Mouse (Mus musculus): Measurements from ENCODE around the gene Cul9. TPM values are rescaled to one million over a fixed set of nuclear protein-coding genes. Genes with fewer than 3 reads are reported as not detected.

Gene Cul9
- polyA plus RNA-seq, 1 experiment from 2014 or later, result 3.7 TPM

DNA sequence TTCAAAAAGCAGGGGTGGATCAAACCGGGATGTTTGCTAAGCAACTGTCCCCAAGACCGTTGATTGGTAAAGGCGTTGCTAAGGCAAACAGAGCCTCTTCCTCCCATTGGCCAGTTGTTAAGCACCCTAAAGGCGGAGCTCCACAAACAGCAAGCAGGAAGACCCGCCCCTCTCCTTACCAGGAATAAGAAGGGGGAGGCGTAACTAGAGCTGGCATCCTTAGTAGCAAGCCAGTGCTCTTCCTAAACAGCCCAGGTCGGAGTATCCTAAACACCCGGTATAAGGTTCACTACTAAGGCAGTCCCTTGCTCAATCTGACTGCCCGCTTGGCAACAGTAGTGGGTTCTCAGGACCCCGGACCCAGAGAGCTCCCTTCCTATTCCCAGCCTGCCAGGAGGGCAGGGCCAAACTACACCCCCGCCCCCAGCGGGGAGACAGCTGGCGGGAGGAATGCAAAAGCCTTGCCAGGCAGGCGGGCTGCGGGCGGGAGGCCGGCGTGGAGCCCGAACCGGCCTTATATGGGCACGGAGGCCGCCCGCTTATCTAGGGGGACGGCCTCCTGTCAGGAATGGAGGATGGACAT lies 6.7 kb upstream of the Cul9 start:
- Histone ChIP-seq H3K9ac (replicated peaks; ENCODE audit: low read length) (peak overlapping the region; percentile 23), H3K27ac (replicated peaks; ENCODE audit: low read depth, low read length) (0 out of 2 replicates have a peak overlapping the region, but pooled peaks have one; percentile 20), H3K4me1 (ENCODE audit: control insufficient read depth, insufficient read depth, low read length) (peaks cover 12% of the 10 kb centered on the region), H3K36me3 (replicated peaks; ENCODE audit: control insufficient read depth, insufficient read depth, low read depth, low read length) (peaks cover 10% of the 10 kb centered on the region), H3K9me3 (replicated peaks; ENCODE audit: control insufficient read depth, low read length) (no peaks in the 10 kb centered on the region), H3K4me2 (ENCODE audit: low read depth, low read length) (peak overlapping the region; percentile 87), H3K4me3 (ENCODE audit: low read depth, low read length) (peak overlapping the region; percentile 99), H3K27me3 (ENCODE audit: control insufficient read depth, insufficient read depth, low read length) (no peaks in the 10 kb centered on the region)
- WGBS, result 1% methylated on average over 24 of the region's 24 CpGs
- ATAC-seq (replicated peaks; ENCODE audit: insufficient number of reproducible peaks, low FRiP score, low TSS enrichment, low read depth) (peak; percentile 56), DNase-seq (ENCODE audit: low spot score) (peak; percentile 95)

DNA sequence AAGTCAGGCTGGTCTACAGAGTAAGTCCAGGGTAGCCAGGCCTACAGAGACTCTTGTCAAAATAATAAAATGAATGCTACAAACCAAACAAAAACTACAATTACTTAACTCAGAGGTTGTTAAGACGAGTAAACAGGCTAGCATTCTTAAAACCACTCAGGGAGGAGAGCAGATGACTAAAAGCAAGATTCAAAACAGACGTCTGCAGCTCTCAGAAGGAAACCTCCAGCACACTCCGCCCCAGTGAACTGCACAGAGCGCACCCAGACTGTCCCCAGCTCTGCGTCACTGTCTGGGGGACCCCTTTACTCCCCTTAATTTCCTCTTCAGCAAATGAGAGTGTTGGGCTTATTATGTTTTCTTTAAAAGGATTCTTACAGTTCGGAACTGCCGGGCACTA lies 6.0 kb upstream of the Cul9 start:
- Histone ChIP-seq H3K36me3 (replicated peaks; ENCODE audit: control insufficient read depth, insufficient read depth, low read depth, low read length) (peaks cover 10% of the 10 kb centered on the region), H3K4me1 (ENCODE audit: control insufficient read depth, insufficient read depth, low read length) (peaks cover 12% of the 10 kb centered on the region), H3K27me3 (ENCODE audit: control insufficient read depth, insufficient read depth, low read length) (no peaks in the 10 kb centered on the region), H3K27ac (replicated peaks; ENCODE audit: low read depth, low read length) (no peak overlapping the region), H3K4me3 (ENCODE audit: low read depth, low read length) (no peak overlapping the region; the same call in 1 of the 2 replicates), H3K9me3 (replicated peaks; ENCODE audit: control insufficient read depth, low read length) (no peaks in the 10 kb centered on the region), H3K4me2 (ENCODE audit: low read depth, low read length) (no peak overlapping the region; the same call in 1 of the 2 replicates), H3K9ac (replicated peaks; ENCODE audit: low read length) (no peak overlapping the region)
- no peak for DNase-seq (ENCODE audit: low spot score)
- WGBS, result 81% methylated on average over 7 of the region's 7 CpGs
- no peak for ATAC-seq (replicated peaks; ENCODE audit: insufficient number of reproducible peaks, low FRiP score, low TSS enrichment, low read depth)

DNA sequence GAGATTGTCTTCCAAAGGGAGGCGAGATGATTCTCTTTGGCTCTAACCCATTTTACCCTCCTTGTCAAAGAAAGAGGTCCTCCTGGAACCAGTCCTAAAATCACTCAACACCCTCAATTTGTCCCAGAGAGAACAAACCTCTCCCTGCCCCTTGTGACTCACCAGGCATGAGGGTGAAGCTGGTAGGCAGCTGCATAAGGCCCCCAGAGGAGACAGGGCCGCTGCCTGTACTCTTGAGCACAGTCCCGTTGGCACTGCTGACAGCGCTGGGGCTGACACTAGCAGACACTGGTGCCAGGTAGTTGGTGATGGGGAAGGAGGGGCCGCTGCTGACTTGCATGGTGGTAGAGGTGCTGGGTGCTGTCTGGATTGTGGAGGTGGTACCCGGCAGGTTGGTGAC lies 5.2 kb upstream of the Cul9 start:
- DNase-seq (ENCODE audit: low spot score), result no peak
- Histone ChIP-seq H3K27me3 (ENCODE audit: control insufficient read depth, insufficient read depth, low read length) (no peaks in the 10 kb centered on the region), H3K4me3 (ENCODE audit: low read depth, low read length) (no peak overlapping the region), H3K27ac (replicated peaks; ENCODE audit: low read depth, low read length) (no peak overlapping the region), H3K4me1 (ENCODE audit: control insufficient read depth, insufficient read depth, low read length) (peaks cover 15% of the 10 kb centered on the region), H3K9me3 (replicated peaks; ENCODE audit: control insufficient read depth, low read length) (no peaks in the 10 kb centered on the region), H3K4me2 (ENCODE audit: low read depth, low read length) (no peak overlapping the region), H3K9ac (replicated peaks; ENCODE audit: low read length) (no peak overlapping the region), H3K36me3 (replicated peaks; ENCODE audit: control insufficient read depth, insufficient read depth, low read depth, low read length) (peaks cover 10% of the 10 kb centered on the region)
- 97% methylated on average over 6 of the region's 6 CpGs for WGBS
- no peak for ATAC-seq (replicated peaks; ENCODE audit: insufficient number of reproducible peaks, low FRiP score, low TSS enrichment, low read depth)

DNA sequence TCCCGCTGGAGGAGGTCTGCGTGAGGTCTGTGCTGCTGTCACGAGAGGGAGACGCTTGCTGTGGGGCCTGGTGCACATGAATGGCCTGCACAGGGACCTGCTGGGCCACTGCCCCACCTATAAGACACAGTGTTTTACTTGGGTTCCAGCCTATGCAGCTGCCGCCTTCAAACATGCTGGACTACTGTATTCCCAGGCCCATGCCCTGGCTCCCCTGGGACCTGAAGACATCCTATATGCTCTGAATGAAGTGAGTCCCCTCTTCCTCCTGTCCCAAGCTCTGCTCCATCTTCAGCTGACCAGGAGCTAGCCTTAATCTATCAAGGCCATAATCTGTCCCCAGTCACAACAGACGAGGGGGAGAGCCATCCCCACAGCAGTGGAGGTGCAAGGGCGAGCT lies 4.7 kb upstream of the Cul9 start:
- 93% methylated on average over 7 of the region's 7 CpGs for WGBS
- ATAC-seq (replicated peaks; ENCODE audit: insufficient number of reproducible peaks, low FRiP score, low TSS enrichment, low read depth) (no peak), DNase-seq (ENCODE audit: low spot score) (no peak)
- no peak overlapping the region for H3K4me3 ChIP-seq (ENCODE audit: low read depth, low read length)
- no peak overlapping the region for H3K4me2 ChIP-seq (ENCODE audit: low read depth, low read length)
- H3K9me3 ChIP-seq (replicated peaks; ENCODE audit: control insufficient read depth, low read length), result no peaks in the 10 kb centered on the region
- H3K36me3 ChIP-seq (replicated peaks; ENCODE audit: control insufficient read depth, insufficient read depth, low read depth, low read length), result peaks cover 10% of the 10 kb centered on the region
- H3K27me3 ChIP-seq (ENCODE audit: control insufficient read depth, insufficient read depth, low read length), result no peaks in the 10 kb centered on the region; the same call in 1 of the 2 replicates
- no peak overlapping the region for H3K9ac ChIP-seq (replicated peaks; ENCODE audit: low read length)
- H3K4me1 ChIP-seq (ENCODE audit: control insufficient read depth, insufficient read depth, low read length), result peaks cover 15% of the 10 kb centered on the region
- H3K27ac ChIP-seq (replicated peaks; ENCODE audit: low read depth, low read length), result no peak overlapping the region

DNA sequence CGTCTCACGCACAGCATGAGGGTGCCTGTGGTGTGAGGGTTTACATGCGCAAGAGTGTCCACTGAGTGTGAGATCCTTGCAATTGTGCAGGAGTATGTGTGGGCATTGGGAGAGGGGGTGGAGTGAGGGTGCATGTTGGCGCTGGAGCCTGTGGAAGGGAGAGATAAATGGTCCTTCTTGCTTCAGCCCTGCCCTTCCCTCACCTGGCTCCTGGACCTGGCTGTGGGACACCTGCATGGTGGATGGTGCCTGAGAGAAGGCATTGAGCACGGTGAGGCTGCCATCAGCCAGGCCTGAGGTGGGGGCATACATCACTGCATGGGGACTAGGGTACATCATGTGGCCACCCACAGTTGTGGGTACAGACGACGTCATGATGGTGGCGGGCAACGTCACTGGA lies 3.5 kb upstream of the Cul9 start:
- no peak for DNase-seq (ENCODE audit: low spot score)
- no peaks in the 10 kb centered on the region; the same call in 1 of the 2 replicates for H3K27me3 ChIP-seq (ENCODE audit: control insufficient read depth, insufficient read depth, low read length)

DNA sequence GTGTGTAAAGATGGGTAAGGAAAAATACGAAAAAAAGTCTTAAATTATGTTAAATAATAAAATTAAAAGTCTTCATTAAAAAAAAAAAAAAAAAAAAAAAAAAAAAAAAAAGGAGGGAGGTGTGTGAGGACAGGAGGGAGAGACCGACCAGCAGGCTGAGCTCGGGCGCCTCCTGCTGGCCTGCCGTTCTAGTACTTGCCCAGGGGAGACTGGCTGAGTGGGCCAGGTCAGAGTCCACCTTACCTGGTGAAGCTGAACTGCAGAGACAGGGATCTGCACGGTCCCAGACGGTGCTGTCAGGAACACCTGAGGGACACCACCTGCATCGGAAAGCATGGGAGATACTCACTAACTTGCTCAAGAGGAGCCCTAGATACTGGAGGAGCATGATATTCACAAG lies 3.0 kb upstream of the Cul9 start:
- H3K27ac ChIP-seq (replicated peaks; ENCODE audit: low read depth, low read length), result no peak overlapping the region
- peaks cover 15% of the 10 kb centered on the region for H3K4me1 ChIP-seq (ENCODE audit: control insufficient read depth, insufficient read depth, low read length)
- H3K4me3 ChIP-seq (ENCODE audit: low read depth, low read length), result no peak overlapping the region
- no peaks in the 10 kb centered on the region; the same call in 1 of the 2 replicates for H3K27me3 ChIP-seq (ENCODE audit: control insufficient read depth, insufficient read depth, low read length)
- no peak overlapping the region for H3K9ac ChIP-seq (replicated peaks; ENCODE audit: low read length)
- H3K36me3 ChIP-seq (replicated peaks; ENCODE audit: control insufficient read depth, insufficient read depth, low read depth, low read length), result peaks cover 10% of the 10 kb centered on the region
- 27% methylated on average over 8 of the region's 8 CpGs for WGBS
- no peak overlapping the region for H3K4me2 ChIP-seq (ENCODE audit: low read depth, low read length)
- no peaks in the 10 kb centered on the region for H3K9me3 ChIP-seq (replicated peaks; ENCODE audit: control insufficient read depth, low read length)
- ATAC-seq (replicated peaks; ENCODE audit: insufficient number of reproducible peaks, low FRiP score, low TSS enrichment, low read depth) (no peak), DNase-seq (ENCODE audit: low spot score) (peak; percentile 74)

More for the DNA sequence above, 3.5 kb upstream of the Cul9 start:
- Histone ChIP-seq H3K9me3 (replicated peaks; ENCODE audit: control insufficient read depth, low read length) (no peaks in the 10 kb centered on the region), H3K36me3 (replicated peaks; ENCODE audit: control insufficient read depth, insufficient read depth, low read depth, low read length) (peaks cover 10% of the 10 kb centered on the region), H3K4me3 (ENCODE audit: low read depth, low read length) (no peak overlapping the region), H3K9ac (replicated peaks; ENCODE audit: low read length) (no peak overlapping the region), H3K27ac (replicated peaks; ENCODE audit: low read depth, low read length) (no peak overlapping the region), H3K4me2 (ENCODE audit: low read depth, low read length) (no peak overlapping the region), H3K4me1 (ENCODE audit: control insufficient read depth, insufficient read depth, low read length) (peaks cover 15% of the 10 kb centered on the region)
- no peak for ATAC-seq (replicated peaks; ENCODE audit: insufficient number of reproducible peaks, low FRiP score, low TSS enrichment, low read depth)
- 91% methylated on average over 9 of the region's 9 CpGs for WGBS

DNA sequence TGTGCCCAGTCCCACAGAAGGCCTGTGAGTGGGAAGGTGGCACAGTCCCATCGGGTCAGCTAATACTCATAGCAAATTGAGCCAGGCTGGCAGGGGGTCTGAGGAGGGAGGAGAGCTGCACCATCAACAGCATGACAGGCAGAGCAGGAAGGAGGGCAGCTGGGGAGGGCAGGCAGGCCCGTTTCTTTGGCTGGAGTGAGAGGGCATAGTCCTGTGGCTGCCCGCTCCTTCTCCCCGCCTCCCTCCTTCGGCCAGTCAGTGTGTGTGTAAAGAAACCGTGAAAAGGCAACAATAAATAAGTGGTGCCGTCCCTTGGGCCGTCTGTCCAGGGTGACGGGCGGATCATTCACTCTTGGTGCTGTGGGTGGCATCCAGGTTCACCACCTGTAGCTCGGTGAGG lies 2.6 kb upstream of the Cul9 start:
- H3K4me3 ChIP-seq (ENCODE audit: low read depth, low read length), result no peak overlapping the region
- no peak overlapping the region for H3K27ac ChIP-seq (replicated peaks; ENCODE audit: low read depth, low read length)
- no peak overlapping the region for H3K4me2 ChIP-seq (ENCODE audit: low read depth, low read length)
- 52% methylated on average over 11 of the region's 11 CpGs for WGBS
- H3K9me3 ChIP-seq (replicated peaks; ENCODE audit: control insufficient read depth, low read length), result no peaks in the 10 kb centered on the region
- no peak overlapping the region for H3K9ac ChIP-seq (replicated peaks; ENCODE audit: low read length)
- DNase-seq (ENCODE audit: low spot score), result no peak
- H3K36me3 ChIP-seq (replicated peaks; ENCODE audit: control insufficient read depth, insufficient read depth, low read depth, low read length), result peaks cover 10% of the 10 kb centered on the region
- peaks cover 10% of the 10 kb centered on the region for H3K4me1 ChIP-seq (ENCODE audit: control insufficient read depth, insufficient read depth, low read length)
- ATAC-seq (replicated peaks; ENCODE audit: insufficient number of reproducible peaks, low FRiP score, low TSS enrichment, low read depth), result no peak
- no peaks in the 10 kb centered on the region; the same call in 1 of the 2 replicates for H3K27me3 ChIP-seq (ENCODE audit: control insufficient read depth, insufficient read depth, low read length)

DNA sequence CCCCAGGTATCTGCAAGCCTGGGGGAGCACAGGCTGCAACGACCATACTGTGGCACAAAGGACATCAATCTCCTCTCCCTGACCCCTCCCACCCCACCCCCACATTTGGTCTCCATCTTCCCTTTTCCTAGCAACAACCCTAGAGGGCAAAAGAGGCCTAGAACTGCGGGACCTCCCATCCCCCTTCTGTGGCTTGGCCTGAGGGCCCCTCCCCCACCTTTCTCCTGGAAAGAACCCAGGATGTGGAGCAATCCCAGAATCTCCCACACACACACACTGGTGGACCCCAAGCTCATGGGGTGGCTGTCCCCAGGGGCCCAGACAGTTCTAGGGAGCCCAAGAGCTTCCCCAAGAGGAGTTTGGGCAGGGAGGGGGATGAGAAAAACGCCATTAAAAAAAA lies 1.7 kb upstream of the Cul9 start:
- DNase-seq (ENCODE audit: low spot score), result no peak
- H3K27ac ChIP-seq (replicated peaks; ENCODE audit: low read depth, low read length), result no peak overlapping the region
- peaks cover 4% of the 10 kb centered on the region for H3K4me1 ChIP-seq (ENCODE audit: control insufficient read depth, insufficient read depth, low read length)
- no peaks in the 10 kb centered on the region for H3K9me3 ChIP-seq (replicated peaks; ENCODE audit: control insufficient read depth, low read length)
- no peaks in the 10 kb centered on the region; the same call in 1 of the 2 replicates for H3K27me3 ChIP-seq (ENCODE audit: control insufficient read depth, insufficient read depth, low read length)
- no peak overlapping the region for H3K4me2 ChIP-seq (ENCODE audit: low read depth, low read length)
- WGBS, result 19% methylated on average over 3 of the region's 3 CpGs
- ATAC-seq (replicated peaks; ENCODE audit: insufficient number of reproducible peaks, low FRiP score, low TSS enrichment, low read depth), result no peak
- H3K9ac ChIP-seq (replicated peaks; ENCODE audit: low read length), result no peak overlapping the region
- no peak overlapping the region for H3K4me3 ChIP-seq (ENCODE audit: low read depth, low read length)
- H3K36me3 ChIP-seq (replicated peaks; ENCODE audit: control insufficient read depth, insufficient read depth, low read depth, low read length), result peaks cover 10% of the 10 kb centered on the region
